Mouse (Mus musculus): ENCODE results near the gene C130050O18Rik.
A peak's percentile ranks its signal among the peaks of the same experiment; 100 is the strongest.

C130050O18Rik gene

GRCm38 (mm10) chr5:139404801-139405401 is at the start of gene C130050O18Rik:
Gene C130050O18Rik, plus strand, starts transcription at chr5:139405280.
- no peak for DNase-seq (ENCODE audit: low spot score)

- DNase-seq (ENCODE audit: low spot score): no peak
Measured at GRCm38 (mm10) chr5:139358653-139359052, 46.4 kb upstream of the C130050O18Rik start.

DNA sequence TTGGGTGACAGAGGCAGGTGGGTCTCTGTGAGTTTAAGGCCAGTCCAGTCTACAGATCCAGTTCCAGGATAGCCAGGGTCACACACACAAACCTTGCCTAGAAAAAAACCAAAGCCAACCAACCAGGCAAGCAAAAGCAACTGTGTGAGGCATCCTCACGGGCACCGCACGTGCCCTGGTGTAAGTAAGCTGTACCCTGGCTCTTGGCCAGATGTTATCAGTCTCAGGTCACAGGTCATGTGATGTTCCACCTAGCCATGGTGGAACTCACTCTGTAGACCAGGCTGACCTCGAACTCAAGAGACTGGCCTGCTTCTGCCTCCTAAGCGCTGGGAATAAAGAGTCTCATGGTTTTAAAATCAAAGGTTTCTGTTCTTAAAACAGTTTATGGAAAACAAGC is 45.8 kb upstream of the C130050O18Rik start:
- no peak for DNase-seq (ENCODE audit: low spot score)

DNA sequence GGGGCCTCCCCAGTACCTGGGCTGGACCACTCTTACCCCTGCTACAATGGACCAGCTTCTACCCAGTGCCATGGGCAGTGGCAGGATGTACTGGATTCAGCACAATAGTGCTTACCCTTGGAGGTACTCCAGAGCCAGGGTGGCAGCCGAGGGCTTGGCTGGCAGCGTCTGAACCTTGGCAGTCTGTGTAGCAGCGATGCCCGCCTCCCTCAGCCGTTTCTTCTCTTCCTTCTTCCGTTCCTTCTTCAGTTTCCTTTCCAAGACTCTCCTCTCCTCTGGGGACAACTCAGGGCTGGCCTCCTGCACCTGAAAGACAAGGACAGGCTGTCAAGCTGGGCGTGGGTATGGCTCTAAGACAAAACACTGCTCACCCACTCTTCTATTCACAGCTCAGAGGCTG is 41.2 kb upstream of the C130050O18Rik start:
- DNase-seq (ENCODE audit: low spot score): no peak

DNA sequence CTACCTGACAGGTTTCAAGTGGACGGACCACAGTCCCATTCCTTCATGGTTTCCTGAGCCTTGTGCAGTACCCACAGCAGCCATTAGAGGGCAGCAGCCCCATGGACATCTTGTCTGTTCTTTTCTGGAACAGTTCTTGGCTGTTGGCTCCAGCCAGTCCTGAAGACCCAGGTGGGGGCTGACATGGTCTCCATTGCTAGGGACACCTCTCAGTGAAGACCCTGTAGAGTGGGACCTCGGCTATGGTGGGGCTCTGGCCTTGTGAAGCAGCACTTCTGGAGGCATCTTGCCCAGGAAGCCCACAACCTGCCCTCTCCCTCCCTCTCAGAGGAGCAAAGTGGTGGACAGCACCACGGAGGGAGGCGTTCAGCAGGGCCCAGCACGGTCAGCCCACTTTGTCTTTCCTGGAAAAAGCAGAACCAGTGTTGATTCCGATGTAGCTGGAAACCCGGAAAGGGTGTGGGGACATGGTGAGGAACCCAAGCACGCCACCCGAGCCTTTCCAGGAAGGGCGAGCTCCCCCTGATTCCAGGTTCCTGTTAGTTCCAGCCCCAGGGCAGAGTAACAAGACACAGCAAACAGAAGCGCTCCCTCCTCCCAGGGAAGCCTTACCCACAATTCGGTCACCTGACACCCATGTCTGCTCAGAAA is 40.7 kb upstream of the C130050O18Rik start:
- peak; percentile 95 for DNase-seq (ENCODE audit: low spot score)

DNA sequence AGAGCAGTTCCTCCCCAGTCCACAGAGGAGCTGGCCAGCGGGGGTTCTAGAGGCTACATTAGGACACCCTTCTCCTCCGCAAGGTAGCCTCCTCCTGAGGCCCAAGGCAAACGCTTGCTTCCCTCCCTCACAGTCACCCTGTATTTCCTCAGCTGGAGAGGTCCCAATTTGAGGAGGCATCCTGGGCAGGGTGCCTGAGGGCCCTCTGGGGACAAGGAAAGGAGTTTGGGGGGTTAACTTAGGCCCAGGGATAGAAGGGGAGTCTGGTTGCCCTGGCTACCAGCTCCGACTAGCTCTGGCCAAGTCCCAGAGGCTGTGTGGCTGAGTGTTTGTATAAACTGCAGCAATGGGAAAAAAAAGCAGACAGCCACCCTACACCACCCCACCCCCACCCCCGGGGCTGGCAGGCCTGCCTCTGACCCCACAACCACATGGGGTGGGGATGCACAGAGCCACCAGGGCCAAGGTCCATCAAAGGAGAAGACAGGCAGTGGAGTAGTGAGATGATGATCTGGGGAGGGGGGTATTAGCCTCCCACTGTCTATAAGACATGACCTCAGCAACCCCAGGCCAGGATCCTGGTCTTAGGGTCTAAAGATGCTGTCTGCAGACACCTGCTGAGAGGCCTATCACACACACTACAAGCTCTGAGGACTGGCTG is 40.0 kb upstream of the C130050O18Rik start:
- DNase-seq (ENCODE audit: low spot score): no peak

GRCm38 (mm10) chr5:139365827-139366226 is 39.3 kb upstream of the C130050O18Rik start:
- DNase-seq (ENCODE audit: low spot score): no peak

GRCm38 (mm10) chr5:139366484-139366883 is 38.6 kb upstream of the C130050O18Rik start:
- DNase-seq (ENCODE audit: low spot score): no peak

GRCm38 (mm10) chr5:139367884-139368458 is 37.1 kb upstream of the C130050O18Rik start:
- no peak for DNase-seq (ENCODE audit: low spot score)

DNA sequence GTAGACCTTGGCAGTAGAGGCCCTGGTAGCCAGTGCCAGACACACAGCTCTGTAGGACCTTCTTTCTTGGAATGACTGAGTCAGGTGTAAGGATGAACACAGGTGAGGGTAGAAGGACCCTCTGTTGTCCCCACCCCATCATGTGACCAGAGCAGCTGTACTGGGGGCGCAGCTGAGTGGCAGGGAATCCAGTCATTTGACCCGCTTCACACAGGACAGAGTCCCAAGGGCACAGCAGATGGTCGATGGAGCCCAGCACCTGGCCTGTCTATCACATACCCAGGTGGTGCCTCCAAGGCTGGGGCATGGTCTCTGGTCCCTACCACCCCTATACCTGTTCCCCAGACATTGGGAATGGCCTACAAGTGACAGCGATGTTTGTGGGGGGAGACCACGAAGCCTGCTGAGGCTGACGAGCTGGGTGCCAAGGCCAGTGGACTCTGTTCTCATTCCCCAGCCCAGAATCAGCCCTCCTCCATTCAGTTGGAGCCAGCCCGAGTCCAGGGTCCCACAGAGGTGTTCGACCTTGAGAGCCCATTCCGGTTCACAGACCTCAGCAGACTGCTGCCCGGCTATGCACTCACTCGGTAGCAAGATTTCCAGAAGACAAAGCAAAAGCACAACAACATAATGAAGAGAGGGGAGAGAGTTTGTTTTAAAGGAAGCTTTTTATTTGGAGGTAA is 36.3 kb upstream of the C130050O18Rik start:
- DNase-seq (ENCODE audit: low spot score): no peak

- DNase-seq (ENCODE audit: low spot score): no peak
Measured at GRCm38 (mm10) chr5:139370336-139370735, 34.7 kb upstream of the C130050O18Rik start.

DNA sequence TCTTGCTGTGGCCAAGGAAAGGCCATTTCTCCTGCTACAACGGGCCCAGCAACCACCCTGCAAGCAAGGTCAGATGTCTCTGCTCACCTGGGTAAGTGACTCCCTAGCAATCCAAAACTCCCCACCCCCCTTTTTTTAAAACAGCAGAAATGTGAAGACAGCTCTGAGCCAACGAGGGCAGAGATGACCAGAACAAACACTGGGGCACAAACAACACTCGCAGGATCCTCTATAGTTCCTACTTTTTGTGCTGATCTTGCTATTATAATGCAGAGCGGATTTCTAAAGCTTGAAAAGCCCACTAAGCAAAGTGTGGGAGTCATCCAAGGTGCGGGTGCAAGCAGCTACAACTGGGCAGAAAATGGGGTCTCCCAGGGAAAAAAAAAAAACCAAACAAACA is 34.0 kb upstream of the C130050O18Rik start:
- DNase-seq (ENCODE audit: low spot score): no peak

DNA sequence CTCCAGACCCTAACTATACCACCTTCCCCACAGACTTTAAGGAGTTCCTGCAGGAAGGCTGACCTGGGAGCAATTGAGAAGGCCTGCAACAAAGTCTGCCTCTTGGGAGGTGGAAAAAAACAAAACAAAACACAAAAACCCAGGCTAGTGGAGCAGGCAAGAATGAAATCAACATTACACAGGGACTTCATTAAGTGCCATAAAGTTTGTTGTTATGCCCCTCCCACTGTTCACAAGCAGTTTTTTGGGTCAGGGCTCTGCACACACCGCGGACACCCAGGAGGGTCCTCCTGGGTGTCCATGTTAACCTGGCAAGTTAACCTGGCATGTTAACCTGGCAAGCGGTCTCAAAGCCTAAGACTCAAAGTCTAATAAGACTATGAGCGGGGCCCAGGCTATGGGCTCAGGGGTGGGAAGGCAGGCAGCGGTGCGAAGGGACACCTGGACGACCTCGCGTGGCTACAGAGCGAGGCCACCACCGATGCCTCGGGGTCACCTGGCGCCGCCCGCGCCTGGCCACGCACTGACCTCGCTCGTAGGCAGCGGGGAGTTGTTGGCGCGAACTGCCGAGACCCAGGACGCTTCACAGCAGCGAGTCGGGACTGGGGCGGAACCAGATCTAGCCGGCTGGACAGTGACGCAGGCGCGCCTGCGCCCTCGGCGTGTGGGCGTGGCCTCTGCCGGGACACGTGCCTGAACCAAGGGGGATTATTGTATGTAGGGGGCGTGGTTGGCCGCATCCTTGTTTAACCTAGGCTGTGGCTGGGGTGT is 33.3 kb upstream of the C130050O18Rik start:
- DNase-seq (ENCODE audit: low spot score): peak; percentile 84

- no peak for DNase-seq (ENCODE audit: low spot score)
Measured at GRCm38 (mm10) chr5:139373126-139373525, 32.0 kb upstream of the C130050O18Rik start.

DNA sequence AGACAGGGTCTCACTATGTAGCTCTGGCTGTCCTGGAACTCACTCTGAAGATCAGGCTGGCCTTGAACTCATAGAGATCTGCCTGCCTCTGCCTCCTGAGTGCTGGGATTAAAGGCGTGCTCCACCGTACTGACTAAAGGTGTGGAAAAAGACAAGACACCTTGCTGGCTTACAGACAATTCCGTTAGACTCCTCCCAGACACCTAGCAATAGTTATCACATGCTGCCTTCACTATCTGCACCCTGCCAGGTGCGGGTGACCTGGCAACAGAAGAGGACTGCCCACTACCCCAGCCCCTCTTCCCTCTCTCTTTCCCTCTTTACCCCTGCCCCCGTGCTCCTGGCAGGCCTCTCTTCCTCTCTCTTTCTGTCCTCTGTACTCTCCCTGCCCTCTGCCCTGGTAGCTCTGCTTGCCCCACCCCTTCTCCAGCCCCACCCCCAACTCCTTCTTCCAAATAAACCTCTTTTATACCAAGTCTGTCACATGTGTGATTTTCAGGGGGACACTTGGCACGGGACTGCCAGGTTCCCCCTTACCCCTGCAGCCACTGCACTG is 31.1 kb upstream of the C130050O18Rik start:
- DNase-seq (ENCODE audit: low spot score): no peak

- DNase-seq (ENCODE audit: low spot score): no peak
Measured at GRCm38 (mm10) chr5:139374841-139375240, 30.2 kb upstream of the C130050O18Rik start.

- DNase-seq (ENCODE audit: low spot score): no peak
Measured at GRCm38 (mm10) chr5:139377468-139378270, 27.4 kb upstream of the C130050O18Rik start, which contains the start of gene Gpr146. Gene Gpr146, plus strand, starts transcription at chr5:139377697.

- DNase-seq (ENCODE audit: low spot score): no peak
Measured at GRCm38 (mm10) chr5:139378271-139378556, 26.9 kb upstream of the C130050O18Rik start.

GRCm38 (mm10) chr5:139378986-139379629 is 26.0 kb upstream of the C130050O18Rik start:
- no peak for DNase-seq (ENCODE audit: low spot score)

GRCm38 (mm10) chr5:139379771-139380384 is 25.2 kb upstream of the C130050O18Rik start:
- no peak for DNase-seq (ENCODE audit: low spot score)

Measured in ovary, postnatal 10 days (tissue).